Mouse (Mus musculus) stomach, postnatal 0 days (tissue): ENCODE measurements at regions not wholly inside any gene's neighbourhood (a gene's known extent, or its start where the extent isn't known, plus 50 kb on each side); places are given as distances from the start of the nearest gene placed in this dataset.

Source experiments
- ATAC-seq: fragments of 200-750 bp; cut with Nextera tagmentation; 2 replicates; pipeline ENCODE4 v1.8.0; 2017; ENCODE audit not compliant: low FRiP score, low TSS enrichment
- DNase-seq: peaks from one replicate; pipeline ENCODE4 v3.0.0-alpha.2; 2016; ENCODE audit warnings: low spot score
- H3K27ac ChIP-seq: fragments of 300-500 bp; sonication (generic); replicated peaks from 2 replicates; pipeline ENCODE4 v1.5.1; 2014; ENCODE audit warnings: mild to moderate bottlenecking, control low read depth
- H3K27me3 ChIP-seq: fragments of 300-500 bp; sonication (generic); 2 replicates; pipeline ENCODE4 v1.6.1; 2014; ENCODE audit warnings: low read length; ENCODE audit not compliant: control insufficient read depth, insufficient read depth
- H3K36me3 ChIP-seq: fragments of 300-500 bp; sonication (generic); 2 replicates; pipeline ENCODE4 v1.6.1; 2014; ENCODE audit warnings: low read length, mixed read lengths; ENCODE audit not compliant: control insufficient read depth, insufficient read depth
- H3K4me1 ChIP-seq: fragments of 300-500 bp; sonication (generic); replicated peaks from 2 replicates; pipeline ENCODE4 v1.6.1; 2014; ENCODE audit warnings: antibody characterized with exemption; ENCODE audit not compliant: control insufficient read depth, insufficient read depth
- H3K4me2 ChIP-seq: fragments of 300-500 bp; sonication (generic); replicated peaks from 2 replicates; pipeline ENCODE4 v1.6.1; 2014; ENCODE audit warnings: low read depth, mild to moderate bottlenecking, control low read depth, moderate library complexity
- H3K4me3 ChIP-seq: fragments of 300-500 bp; sonication (generic); 2 replicates; pipeline ENCODE4 v1.5.1; 2014; ENCODE audit warnings: low read depth, low read length, control low read depth
- H3K9ac ChIP-seq: fragments of 300-500 bp; sonication (generic); 2 replicates; pipeline ENCODE4 v1.6.1; 2014; ENCODE audit warnings: mild to moderate bottlenecking, low read length, control low read depth, mixed read lengths
- H3K9me3 ChIP-seq: fragments of 300-500 bp; sonication (generic); 2 replicates; pipeline ENCODE4 v1.6.1; 2016; ENCODE audit warnings: low read length; ENCODE audit not compliant: control insufficient read depth
- CTCF ChIP-seq: IDR thresholded peaks from 2 replicates; pipeline ENCODE4 v1.5.1; 2016; ENCODE audit warnings: antibody characterized with exemption, low read depth, mild to moderate bottlenecking, moderate library complexity
- EP300 ChIP-seq: optimal IDR thresholded peaks from 2 replicates; pipeline ENCODE3; 2016; ENCODE audit warnings: antibody characterized with exemption
- WGBS: fragments of 180-500 bp; shearing (Covaris S2); extraction: QIAGEN DNeasy Blood & Tissue Kit; methylation state at CpG from one replicate; pipeline ENCODE4 v1.1.7; 2014; 5-methylcytosine and 5-hydroxymethylcytosine counted together

DNA sequence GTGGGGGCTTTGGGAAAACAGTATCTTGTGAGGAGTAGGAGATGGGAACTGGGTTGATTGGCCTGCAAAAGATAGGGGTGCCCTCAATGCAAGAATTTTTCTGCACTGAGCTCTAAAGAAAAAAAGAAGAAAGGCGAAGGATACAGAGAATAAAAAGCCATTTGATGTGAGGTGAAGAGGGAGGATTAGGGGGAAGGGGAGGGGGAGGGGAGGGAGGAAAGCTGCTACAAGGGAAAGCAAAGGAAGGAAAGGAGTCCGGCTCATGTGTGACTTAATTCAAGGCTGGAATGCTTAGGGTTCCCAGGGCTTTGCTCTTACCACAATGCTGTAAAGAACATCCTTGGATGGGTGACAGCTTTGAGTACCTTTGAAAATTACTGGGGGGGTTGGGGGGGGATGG lies 79.4 kb downstream of the Nkx2-1 start:
- no peaks in the 10 kb centered on the region for H3K9me3 ChIP-seq
- no peaks in the 10 kb centered on the region for H3K27me3 ChIP-seq
- no peak overlapping the region for H3K4me3 ChIP-seq
- DNase-seq (no peak), ATAC-seq (no peak)
- no peaks in the 10 kb centered on the region for H3K4me1 ChIP-seq
- TF ChIP-seq CTCF (no peak), EP300 (no peak)
- no peaks in the 10 kb centered on the region for H3K36me3 ChIP-seq
- H3K27ac ChIP-seq = no peak overlapping the region
- H3K4me2 ChIP-seq = no peak overlapping the region
- WGBS = 26% methylated on average over 2 of the region's 2 CpGs
- no peak overlapping the region for H3K9ac ChIP-seq

DNA sequence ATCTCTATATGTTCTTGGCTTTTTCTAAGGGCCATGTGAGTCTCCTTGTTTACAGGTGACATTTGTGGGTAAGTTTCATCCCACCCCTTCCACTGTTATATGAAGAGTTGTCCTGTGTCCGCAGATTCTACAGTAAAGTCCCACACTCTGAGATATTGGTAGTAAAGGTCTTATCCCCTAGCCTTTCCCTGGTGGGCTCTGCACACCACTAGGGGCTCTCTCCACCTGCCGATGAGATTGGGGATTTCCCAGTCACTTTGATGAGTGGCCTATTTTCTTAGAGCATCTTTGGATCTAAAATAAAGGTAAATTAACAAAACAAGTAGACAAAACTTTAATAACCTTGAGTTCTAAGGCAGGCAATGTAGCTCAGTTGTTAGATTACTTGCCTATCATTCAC lies 86.4 kb downstream of the Nkx2-1 start:
- TF ChIP-seq EP300 (no peak), CTCF (no peak)
- no peak for DNase-seq
- no peak overlapping the region for H3K27ac ChIP-seq
- no peaks in the 10 kb centered on the region for H3K4me1 ChIP-seq
- H3K4me2 ChIP-seq = no peak overlapping the region
- WGBS = 77% methylated on average over 2 of the region's 2 CpGs
- H3K4me3 ChIP-seq = no peak overlapping the region
- no peaks in the 10 kb centered on the region for H3K9me3 ChIP-seq
- no peak overlapping the region for H3K9ac ChIP-seq
- H3K36me3 ChIP-seq = no peaks in the 10 kb centered on the region
- ATAC-seq = no peak
- H3K27me3 ChIP-seq = no peaks in the 10 kb centered on the region

DNA sequence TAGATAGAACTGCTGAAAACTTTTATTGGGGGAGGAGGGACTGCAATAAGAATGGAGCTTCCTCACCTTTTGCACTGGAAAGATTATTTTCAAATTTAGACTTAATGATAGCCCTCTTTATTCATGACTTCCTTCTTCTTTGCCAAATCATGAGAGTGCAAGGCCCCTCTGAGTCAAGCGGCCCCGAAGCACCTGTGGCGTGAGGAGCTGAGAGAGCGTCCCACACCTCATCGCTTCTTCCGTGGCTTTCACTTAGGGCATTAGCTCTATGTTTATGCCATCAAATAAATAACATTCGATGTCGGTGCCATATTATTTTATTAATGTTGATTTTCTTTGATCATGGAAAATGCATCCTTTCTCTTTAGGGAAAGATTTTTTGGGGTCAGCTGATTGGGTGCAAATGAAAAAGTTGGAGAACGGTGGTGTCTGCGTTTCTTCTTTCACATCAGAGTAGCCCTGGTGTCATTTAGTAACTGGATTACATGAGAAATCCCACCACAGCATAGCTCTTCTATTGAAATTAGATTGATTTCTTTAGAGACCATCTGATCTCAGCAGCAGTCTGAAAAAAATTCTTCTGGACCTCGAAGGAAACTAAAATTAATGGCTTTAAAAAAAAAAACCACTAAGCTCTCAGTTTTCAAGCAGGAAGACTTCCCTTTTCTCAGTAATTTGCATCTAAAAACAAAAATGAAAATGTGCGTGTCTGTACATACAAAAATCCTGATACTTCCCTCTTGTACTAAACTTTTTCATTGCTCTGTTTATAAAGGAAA lies 87.7 kb downstream of the Nkx2-1 start:
- 76% methylated on average over 12 of the region's 12 CpGs for WGBS
- TF ChIP-seq EP300 = no peak

DNA sequence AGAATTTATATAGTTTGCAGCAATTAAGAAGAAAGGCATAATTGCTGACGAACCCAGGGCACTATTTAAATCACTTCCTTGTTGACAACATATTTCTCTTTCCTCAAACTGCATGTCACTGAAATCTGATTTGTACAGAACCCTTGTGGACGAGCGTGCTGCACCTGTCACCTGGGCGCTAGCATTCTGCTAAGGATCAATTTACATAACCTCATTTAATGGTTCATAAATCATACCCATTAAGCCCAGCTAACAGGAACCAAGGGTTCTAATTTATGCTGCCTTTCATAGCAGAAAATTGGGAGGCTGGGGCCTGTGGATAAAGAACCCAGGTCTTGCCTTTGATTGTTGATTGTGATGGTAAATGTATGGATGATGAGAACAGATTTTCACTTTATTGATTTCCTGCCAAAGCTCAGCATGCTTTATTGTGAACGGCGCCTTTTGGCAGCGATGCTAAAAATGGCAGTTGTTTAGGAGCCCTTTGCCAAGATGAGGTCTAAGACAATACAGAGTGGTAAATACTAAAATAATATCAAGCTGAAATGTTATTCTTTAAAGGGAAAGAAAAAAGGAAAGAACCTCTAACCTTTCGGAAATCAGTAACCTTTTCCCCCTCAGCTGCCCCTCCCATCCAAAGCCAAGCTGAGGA lies 95.4 kb downstream of the Nkx2-1 start:
- 65% methylated on average over 8 of the region's 8 CpGs for WGBS
- Histone ChIP-seq H3K9me3 (no peaks in the 10 kb centered on the region), H3K4me3 (no peak overlapping the region), H3K36me3 (no peaks in the 10 kb centered on the region), H3K27ac (no peak overlapping the region), H3K27me3 (no peaks in the 10 kb centered on the region), H3K4me1 (no peaks in the 10 kb centered on the region), H3K4me2 (no peak overlapping the region), H3K9ac (no peak overlapping the region)
- TF ChIP-seq EP300 = no peak
- no peak for TF ChIP-seq CTCF
- DNase-seq (no peak), ATAC-seq (no peak)

More for the DNA sequence above, 87.7 kb downstream of the Nkx2-1 start:
- Histone ChIP-seq H3K9ac (no peak overlapping the region), H3K4me3 (no peak overlapping the region), H3K27ac (no peak overlapping the region), H3K36me3 (no peaks in the 10 kb centered on the region), H3K9me3 (no peaks in the 10 kb centered on the region), H3K4me1 (no peaks in the 10 kb centered on the region), H3K4me2 (no peak overlapping the region), H3K27me3 (no peaks in the 10 kb centered on the region)
- ATAC-seq (no peak), DNase-seq (no peak)

DNA sequence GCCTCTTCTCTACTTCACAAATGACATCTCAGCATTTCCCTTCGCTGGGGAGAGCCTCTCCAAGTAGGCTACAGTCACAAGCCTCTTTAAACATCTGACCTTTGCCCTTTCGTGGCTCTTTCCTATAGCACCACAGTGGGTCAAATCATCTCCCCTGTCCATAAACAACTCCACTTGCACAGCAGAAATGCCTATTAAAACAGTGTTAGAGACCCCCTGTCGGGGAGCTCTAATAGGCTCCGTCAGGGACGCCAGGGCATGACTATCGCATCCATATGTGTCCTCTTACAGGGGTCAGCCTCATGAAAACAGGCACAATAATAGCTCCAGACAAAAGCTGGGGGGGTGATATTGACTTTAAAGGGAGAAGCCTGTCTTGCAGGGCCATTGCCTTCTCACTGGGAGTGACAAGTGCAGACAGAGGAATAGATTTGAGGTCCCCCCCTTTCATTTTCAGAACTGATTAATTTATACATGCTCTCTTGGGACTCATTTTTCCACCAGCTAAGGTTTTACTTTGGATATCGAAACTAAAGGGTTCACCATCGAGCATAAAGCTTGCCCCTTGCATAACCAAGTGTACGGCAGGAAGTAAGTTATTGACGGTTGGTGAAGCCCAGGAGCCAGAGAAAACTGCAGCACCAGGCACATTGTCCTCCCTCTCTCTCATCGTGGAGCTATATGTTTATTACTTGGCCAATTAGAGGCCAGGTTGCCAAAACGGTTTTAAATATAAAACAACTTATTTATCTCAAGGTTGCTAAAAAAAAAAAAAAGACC lies 94.6 kb upstream of the Mbip start:
- H3K9ac ChIP-seq = no peak overlapping the region
- no peaks in the 10 kb centered on the region for H3K27me3 ChIP-seq
- no peaks in the 10 kb centered on the region for H3K4me1 ChIP-seq
- WGBS = 65% methylated on average over 12 of the region's 12 CpGs
- H3K4me2 ChIP-seq = no peak overlapping the region
- no peak overlapping the region for H3K27ac ChIP-seq
- no peak for TF ChIP-seq EP300
- no peak for TF ChIP-seq CTCF
- H3K4me3 ChIP-seq = no peak overlapping the region
- no peaks in the 10 kb centered on the region for H3K9me3 ChIP-seq
- H3K36me3 ChIP-seq = no peaks in the 10 kb centered on the region
- no peak for DNase-seq
- ATAC-seq = no peak

DNA sequence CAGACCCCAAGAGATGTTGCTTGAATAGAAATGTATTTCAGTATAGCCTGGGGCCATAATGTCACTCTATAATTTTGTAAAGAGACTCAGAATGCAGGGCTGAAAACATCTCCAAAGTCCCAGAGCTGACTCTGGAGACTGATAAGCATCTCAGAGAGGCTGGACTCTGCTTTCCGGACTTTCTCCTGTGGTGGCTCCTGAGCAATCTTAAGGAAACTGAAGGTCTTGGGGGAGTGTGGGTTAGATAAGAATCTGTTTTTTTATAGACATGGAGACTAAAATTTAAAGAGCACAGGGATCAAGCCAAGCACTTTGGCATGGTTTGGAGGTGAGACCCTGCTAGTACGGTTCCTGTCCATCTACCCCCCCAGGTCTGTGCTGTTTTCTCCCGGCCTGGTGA lies 92.7 kb upstream of the Mbip start:
- Histone ChIP-seq H3K4me1 (no peaks in the 10 kb centered on the region), H3K4me3 (no peak overlapping the region), H3K36me3 (no peaks in the 10 kb centered on the region), H3K9me3 (no peaks in the 10 kb centered on the region), H3K27me3 (no peaks in the 10 kb centered on the region), H3K9ac (no peak overlapping the region), H3K4me2 (no peak overlapping the region), H3K27ac (no peak overlapping the region)
- DNase-seq (no peak), ATAC-seq (no peak)
- WGBS = 70% methylated on average over 3 of the region's 3 CpGs
- TF ChIP-seq EP300 (no peak), CTCF (no peak)
